Mouse (Mus musculus) liver, embryonic 14.5 days (tissue): Measurements from ENCODE around the gene Fam131b. TPM values are rescaled to one million over a fixed set of nuclear protein-coding genes. Genes with fewer than 3 reads are reported as not detected.
A peak's percentile ranks its signal among the peaks of the same experiment; 100 is the strongest.

Source experiments
- ATAC-seq: fragments of 200-750 bp; cut with Nextera tagmentation; 2 replicates; pipeline ENCODE4 v1.8.0; 2017; ENCODE audit warnings: moderate number of reproducible peaks, mild to moderate bottlenecking, moderate library complexity; ENCODE audit not compliant: insufficient read depth
- DNase-seq, 3 experiments: peaks; one replicate each; pipeline ENCODE4 v3.0.0-alpha.2; 2012 to 2013; ENCODE audit warnings: low read depth in 3 of 3, low spot score in 3 of 3
- H3K27ac ChIP-seq: fragments of 300-500 bp; sonication (generic); 2 replicates; pipeline ENCODE4 v1.5.1; 2014; ENCODE audit warnings: moderate library complexity, mild to moderate bottlenecking, control low read depth, inconsistent platforms
- H3K27me3 ChIP-seq: fragments of 300-500 bp; sonication (generic); 2 replicates; pipeline ENCODE4 v1.6.1; 2014; ENCODE audit warnings: mild to moderate bottlenecking, low read length, moderate library complexity; ENCODE audit not compliant: control insufficient read depth, insufficient read depth
- H3K36me3 ChIP-seq: fragments of 300-500 bp; sonication (generic); replicated peaks from 2 replicates; pipeline ENCODE4 v1.6.1; 2014; ENCODE audit warnings: low read depth; ENCODE audit not compliant: control insufficient read depth, insufficient read depth
- H3K4me1 ChIP-seq, 2 experiments: fragments of 200-500 bp in 1 of 2; fragments of 300-500 bp in 1 of 2; sonication (generic) in 1 of 2; replicated peaks; 2 replicates each; pipeline ENCODE4 v1.6.1; 2012 to 2014; ENCODE audit warnings: antibody characterized with exemption in 1 of 2, inconsistent platforms in 1 of 2, low read length in 1 of 2; ENCODE audit not compliant: control insufficient read depth in 2 of 2, insufficient read depth in 2 of 2
- H3K4me2 ChIP-seq: fragments of 300-500 bp; sonication (generic); 2 replicates; pipeline ENCODE4 v1.6.1; 2014; ENCODE audit warnings: low read depth, mild to moderate bottlenecking, control low read depth, moderate library complexity
- H3K4me3 ChIP-seq, 2 experiments: fragments of 200-500 bp in 1 of 2; fragments of 300-500 bp in 1 of 2; sonication (generic) in 1 of 2; 2 replicates each; pipeline ENCODE4 v1.5.1; 2012 to 2014; ENCODE audit warnings: low read depth in 2 of 2, low read length in 2 of 2, mild to moderate bottlenecking in 2 of 2, control low read depth in 1 of 2, inconsistent platforms in 1 of 2, moderate library complexity in 1 of 2; ENCODE audit not compliant: insufficient read depth in 1 of 2
- H3K9ac ChIP-seq: fragments of 300-500 bp; sonication (generic); replicated peaks from 2 replicates; pipeline ENCODE4 v1.6.1; 2014; ENCODE audit warnings: mild to moderate bottlenecking, control low read depth, moderate library complexity
- H3K9me3 ChIP-seq: fragments of 300-500 bp; sonication (generic); 2 replicates; pipeline ENCODE4 v1.6.1; 2016; ENCODE audit warnings: low read length, mixed read lengths; ENCODE audit not compliant: control insufficient read depth
- CTCF ChIP-seq: IDR thresholded peaks from 2 replicates; pipeline ENCODE4 v1.5.1; 2016; ENCODE audit warnings: antibody characterized with exemption, low read depth, control low read depth
- EP300 ChIP-seq: IDR thresholded peaks from 2 replicates; pipeline ENCODE4 v1.6.1; 2016; ENCODE audit warnings: antibody characterized with exemption, low read depth
- WGBS: fragments of 180-500 bp; shearing (Covaris S2); extraction: QIAGEN DNeasy Blood & Tissue Kit; methylation state at CpG from one replicate; pipeline ENCODE4 v1.1.7; 2014; ENCODE audit not compliant: insufficient replicate concordance; 5-methylcytosine and 5-hydroxymethylcytosine counted together
- polyA plus RNA-seq, 2 experiments: library from polyadenylated mRNA; depleted of rRNA in 1 of 2; stranded (reverse) in 1 of 2; unstranded in 1 of 2; fragments of >200 nt; fragmentation: Nextera tagmentation in 1 of 2; extraction: Ambion mirVana in 1 of 2; gene quantifications; 2 replicates each; pipeline versions ENCODE4 v1.2.1 to v1.2.3; 2012 to 2014

Fam131b gene
- polyA plus RNA-seq, 2 experiments: 0.08 TPM; not detected in 1

- Histone ChIP-seq H3K36me3 (no peaks in the 10 kb centered on the region), H3K27ac (peak overlapping the region; percentile 12; the same call in 1 of the 2 replicates), H3K4me2 (peak overlapping the region; percentile 67), H3K9me3 (no peaks in the 10 kb centered on the region), H3K4me3 (peak overlapping the region; percentile 39 to 67), H3K4me1 (peaks cover 9 to 31% of the 10 kb centered on the region in 2 experiments), H3K27me3 (no peaks in the 10 kb centered on the region), H3K9ac (peak overlapping the region; percentile 41)
- DNase-seq (peak in 1 of 3 experiments; percentile 41), ATAC-seq (peak; percentile 36)
- peak; percentile 63 for TF ChIP-seq CTCF
- TF ChIP-seq EP300: no peak
- WGBS: under 1% methylated on average over 11 of the region's 11 CpGs
These were observed 24.6 kb upstream of the Fam131b start for GRCm38 (mm10) chr6:42349006-42349425.

- TF ChIP-seq CTCF: no peak
- no peak for TF ChIP-seq EP300
- no peak overlapping the region for H3K27ac ChIP-seq
- H3K4me2 ChIP-seq: peak overlapping the region; percentile 67
- no peaks in the 10 kb centered on the region for H3K36me3 ChIP-seq
- peaks cover 9 to 25% of the 10 kb centered on the region in 2 experiments for H3K4me1 ChIP-seq
- WGBS: 36% methylated on average over 12 of the region's 12 CpGs
- H3K9me3 ChIP-seq: no peaks in the 10 kb centered on the region
- DNase-seq (no peak), ATAC-seq (no peak)
- H3K27me3 ChIP-seq: no peaks in the 10 kb centered on the region
- H3K4me3 ChIP-seq: no peak overlapping the region; a peak in 1 of 4 replicates
- H3K9ac ChIP-seq: no peak overlapping the region
These were observed 24.0 kb upstream of the Fam131b start for GRCm38 (mm10) chr6:42348281-42349005.

- 43% methylated on average over 1 of the region's 1 CpGs for WGBS
- DNase-seq (no peak), ATAC-seq (no peak)
- no peaks in the 10 kb centered on the region for H3K36me3 ChIP-seq
- H3K27me3 ChIP-seq: no peaks in the 10 kb centered on the region
- H3K4me2 ChIP-seq: no peak overlapping the region
- no peak overlapping the region for H3K9ac ChIP-seq
- no peak overlapping the region for H3K27ac ChIP-seq
- TF ChIP-seq CTCF (no peak), EP300 (no peak)
- no peaks in the 10 kb centered on the region for H3K9me3 ChIP-seq
- 0 out of 4 replicates have a peak, but pooled peaks cover 0 to 1% of the 10 kb centered on the region in 2 experiments for H3K4me1 ChIP-seq
- H3K4me3 ChIP-seq: no peak overlapping the region
These were observed 19.8 kb upstream of the Fam131b start for GRCm38 (mm10) chr6:42344255-42344654.

GRCm38 (mm10) chr6:42343361-42344120 is 19.1 kb upstream of the Fam131b start:
- Histone ChIP-seq H3K4me1 (0 out of 4 replicates have a peak, but pooled peaks cover 0 to under 1% of the 10 kb centered on the region in 2 experiments), H3K4me2 (no peak overlapping the region), H3K4me3 (no peak overlapping the region), H3K27me3 (no peaks in the 10 kb centered on the region), H3K9me3 (no peaks in the 10 kb centered on the region), H3K9ac (no peak overlapping the region), H3K27ac (no peak overlapping the region), H3K36me3 (no peaks in the 10 kb centered on the region)
- WGBS: 56% methylated on average over 9 of the region's 9 CpGs
- DNase-seq (no peak), ATAC-seq (no peak)
- TF ChIP-seq CTCF (no peak), EP300 (no peak)

GRCm38 (mm10) chr6:42342171-42342570 is 17.7 kb upstream of the Fam131b start:
- Histone ChIP-seq H3K9me3 (no peaks in the 10 kb centered on the region), H3K27me3 (no peaks in the 10 kb centered on the region), H3K4me2 (no peak overlapping the region), H3K4me3 (no peak overlapping the region), H3K27ac (no peak overlapping the region), H3K4me1 (no peaks in the 10 kb centered on the region), H3K36me3 (no peaks in the 10 kb centered on the region), H3K9ac (no peak overlapping the region)
- DNase-seq: no peak
- WGBS: 13% methylated on average over 1 of the region's 1 CpGs
- no peak for ATAC-seq
- TF ChIP-seq CTCF: no peak
- TF ChIP-seq EP300: no peak
